8 mouse cellular contexts compared by ENCODE assay signal in the genomic region with DNA sequence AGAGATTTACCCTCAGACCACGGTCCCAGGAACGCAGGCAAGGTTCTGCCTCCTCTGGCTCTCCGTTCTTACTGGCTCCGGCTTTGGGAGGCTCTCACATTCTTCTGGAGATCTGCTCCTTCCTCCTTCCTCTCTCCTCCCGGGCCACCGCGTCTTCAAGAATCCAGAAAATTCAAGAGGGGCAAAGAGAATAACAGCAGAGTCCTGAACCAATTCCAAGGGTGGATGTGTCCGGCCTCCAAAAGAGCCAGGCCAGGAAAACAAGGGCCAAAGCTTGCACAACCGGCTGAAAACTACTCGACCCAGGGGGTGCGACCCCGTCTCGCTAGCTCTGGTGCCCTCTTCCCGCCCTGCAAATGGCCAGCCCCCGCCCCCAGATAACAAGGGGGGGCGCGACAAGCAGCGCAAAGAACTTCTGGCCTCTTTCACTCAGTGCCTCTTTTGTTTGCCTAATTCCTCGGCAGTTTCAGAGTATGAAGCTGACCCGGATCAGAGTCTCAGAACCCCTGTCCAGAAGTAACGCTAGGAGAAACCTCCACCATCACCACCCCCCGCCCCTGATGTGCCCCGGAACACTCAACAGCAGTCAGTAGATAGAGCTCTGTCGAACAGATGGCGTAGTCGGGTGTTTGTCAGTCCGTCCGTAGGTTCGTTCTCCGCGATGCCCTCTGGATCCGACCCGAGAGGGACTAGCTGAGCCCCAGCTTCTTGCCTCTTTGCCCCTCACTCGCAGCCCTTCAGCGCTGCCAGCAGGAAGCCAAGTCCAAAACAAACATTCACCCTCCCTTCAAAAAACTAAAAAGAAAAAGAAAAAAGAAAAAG. TPM values are rescaled to one million over a fixed set of nuclear protein-coding genes. Genes with fewer than 3 reads are reported as not detected.
DNase-seq lines count a peak whose midpoint lies in the region; ATAC-seq and TF ChIP-seq lines count a peak whose summit lies in the region.

No protein-coding gene starts in this region.

- peak overlapping the region; percentile 37 for H3ac ChIP-seq in myocyte (ENCODE audit: control insufficient read depth, insufficient read length)

- 0 out of 2 replicates have a peak, but pooled peaks have one; percentile 26 for ATAC-seq in forebrain, postnatal 0 days
- 0 out of 2 replicates have a peak, but pooled peaks have one; percentile 29 for ATAC-seq in hindbrain, embryonic 16.5 days
- ATAC-seq in liver, embryonic 12.5 days, result 0 out of 2 replicates have a peak, but pooled peaks have one; percentile 14

- no peaks in the 10 kb centered on the region for H3K4me1 ChIP-seq in forebrain, postnatal 0 days (ENCODE audit: insufficient read depth)
- peaks cover 24% of the 10 kb centered on the region for H3K4me1 ChIP-seq in hindbrain, embryonic 16.5 days (ENCODE audit: control insufficient read depth, insufficient read depth, low read depth, low read length)
- peaks cover 43% of the 10 kb centered on the region for H3K4me1 ChIP-seq in liver, embryonic 12.5 days

- H3K4me3 ChIP-seq in forebrain, postnatal 0 days (ENCODE audit: low read depth, low read length), result peak overlapping the region; percentile 48
- peak overlapping the region; percentile 64 for H3K4me3 ChIP-seq in hindbrain, embryonic 16.5 days (ENCODE audit: low read length)
- peak overlapping the region; percentile 67 for H3K4me3 ChIP-seq in liver, embryonic 12.5 days
- peak overlapping the region; percentile 95 for H3K4me3 ChIP-seq in myocyte

- TF ChIP-seq CTCF in forebrain, postnatal 0 days (IDR thresholded peaks at IDR 0.05; ENCODE audit: low read depth), result no peak

- H3K9me3 ChIP-seq in forebrain, postnatal 0 days (ENCODE audit: low read length), result no peaks in the 10 kb centered on the region
- H3K9me3 ChIP-seq in hindbrain, embryonic 16.5 days (ENCODE audit: control insufficient read depth, low read length), result no peaks in the 10 kb centered on the region
- H3K9me3 ChIP-seq in liver, embryonic 12.5 days (replicated peaks), result no peaks in the 10 kb centered on the region

- peak overlapping the region; percentile 48 for H3K9ac ChIP-seq in forebrain, postnatal 0 days
- peak overlapping the region; percentile 71 for H3K9ac ChIP-seq in hindbrain, embryonic 16.5 days (ENCODE audit: low read depth, low read length)
- peak overlapping the region; percentile 70 for H3K9ac ChIP-seq in liver, embryonic 12.5 days

- 2% methylated on average over 35 of the region's 35 CpGs for whole genome bisulfite sequencing in forebrain, postnatal 0 days
- WGBS in hindbrain, embryonic 16.5 days, result under 1% methylated on average over 35 of the region's 35 CpGs
- WGBS in liver, embryonic 12.5 days (ENCODE audit: insufficient replicate concordance), result 3% methylated on average over 35 of the region's 35 CpGs

- TF ChIP-seq POLR2A in myocyte (IDR thresholded peaks at IDR 0.05; ENCODE audit: insufficient read length, low read depth), result no peak

- H3K36me3 ChIP-seq in forebrain, postnatal 0 days (ENCODE audit: insufficient read depth), result no peaks in the 10 kb centered on the region
- no peaks in the 10 kb centered on the region for H3K36me3 ChIP-seq in hindbrain, embryonic 16.5 days (ENCODE audit: control insufficient read depth, insufficient read depth, low read length)
- H3K36me3 ChIP-seq in liver, embryonic 12.5 days, result peaks cover 1% of the 10 kb centered on the region; the same call in 1 of the 2 replicates
- peaks cover 5% of the 10 kb centered on the region for H3K36me3 ChIP-seq in myocyte (ENCODE audit: control insufficient read depth, insufficient read depth)

- peak overlapping the region; percentile 93 for H3K4me2 ChIP-seq in forebrain, postnatal 0 days (ENCODE audit: low read depth)
- peak overlapping the region; percentile 94 for H3K4me2 ChIP-seq in hindbrain, embryonic 16.5 days (ENCODE audit: low read length)
- H3K4me2 ChIP-seq in liver, embryonic 12.5 days, result peak overlapping the region; percentile 86
- peak overlapping the region; percentile 99 for H3K4me2 ChIP-seq in myocyte (ENCODE audit: low read depth)

- no peaks in the 10 kb centered on the region for H3K27me3 ChIP-seq in forebrain, postnatal 0 days (ENCODE audit: insufficient read depth, low read length)
- H3K27me3 ChIP-seq in hindbrain, embryonic 16.5 days (replicated peaks; ENCODE audit: control insufficient read depth, insufficient read depth, low read length), result peaks cover 2% of the 10 kb centered on the region; the same call in 1 of the 2 replicates
- peaks cover 41% of the 10 kb centered on the region for H3K27me3 ChIP-seq in liver, embryonic 12.5 days (replicated peaks)
- H3K27me3 ChIP-seq in myocyte (ENCODE audit: control insufficient read depth, insufficient read depth, insufficient read length), result no peaks in the 10 kb centered on the region

- DNase-seq in CD4-positive, CD25-positive, alpha-beta regulatory T cell, adult 2 months (ENCODE audit: low read depth, low spot score), result peak; percentile 53
- peak; percentile 48 for DNase-seq in adrenal gland, adult 8-10 months
- no peak for DNase-seq in forebrain, postnatal 0 days
- peak; percentile 58 for DNase-seq in thymus, postnatal 4 days
- no peak for DNase-seq in layer of hippocampus, adult 8-10 months (ENCODE audit: low spot score in 2 of 2)

- H3K27ac ChIP-seq in forebrain, postnatal 0 days (ENCODE audit: low read depth, low read length), result peak overlapping the region; percentile 58
- H3K27ac ChIP-seq in hindbrain, embryonic 16.5 days (ENCODE audit: low read depth, low read length), result peak overlapping the region; percentile 74
- H3K27ac ChIP-seq in liver, embryonic 12.5 days, result peak overlapping the region; percentile 73

- H3K79me2 ChIP-seq in myocyte (ENCODE audit: control insufficient read depth, insufficient read depth), result peaks cover 47% of the 10 kb centered on the region

TF ChIP-seq in myocyte, 11 proteins besides CTCF, POLR2A, EP300 and RAD21:
- TF ChIP-seq E2F4 (IDR thresholded peaks at IDR 0.05; ENCODE audit: insufficient read depth) (no peak), TCF3 (IDR thresholded peaks at IDR 0.05; ENCODE audit: insufficient read length, low read depth) (no peak), REST (IDR thresholded peaks at IDR 0.05; ENCODE audit: insufficient read depth, insufficient read length) (no peak), CEBPB (IDR thresholded peaks at IDR 0.05; ENCODE audit: insufficient read depth, poor library complexity, severe bottlenecking) (no peak)

RNA-seq across cellular contexts. Expression of a gene that starts 0.8 kb away (rescaled TPM):
- total RNA-seq in adrenal gland, adult 8-10 months (2022), result 10 to 100 TPM; 31.4 to 52.0 (median 39.9) TPM
- total RNA-seq in forebrain, postnatal 0 days (2014; rRNA removed), result 3.7 and 5.8 TPM in 2 replicates
- polyA plus RNA-seq in forebrain, postnatal 0 days (2015; fragmentation: Nextera tagmentation; extraction: Ambion mirVana), result 1.2 and 1.3 TPM in 2 replicates
- 3.0 and 3.8 TPM in 2 replicates for polyA plus RNA-seq in hindbrain, embryonic 16.5 days (2015; fragmentation: Nextera tagmentation; extraction: Ambion mirVana)
- 1.8 and 2.2 TPM in 2 replicates for polyA plus RNA-seq in liver, embryonic 12.5 days (2016; fragmentation: Nextera tagmentation; extraction: Ambion mirVana)
- 9.4 TPM for polyA plus RNA-seq in myocyte (2012; fragmentation: generic; extraction: Trizol)
- total RNA-seq in layer of hippocampus, adult 8-10 months (2022), result 10 to 100 TPM in 2 of 4 experiments, 1 to 10 TPM in 2; 9.8 to 11.6 (median 10.1) TPM

RNA-seq across cellular contexts. Expression of a gene that starts 9.9 kb away (rescaled TPM):
- 100 to 1,000 TPM; 102 to 128 (median 114) TPM for total RNA-seq in adrenal gland, adult 8-10 months (2022)
- total RNA-seq in forebrain, postnatal 0 days (2014; rRNA removed), result 125 and 136 TPM in 2 replicates
- 87.5 and 104 TPM in 2 replicates for polyA plus RNA-seq in forebrain, postnatal 0 days (2015; fragmentation: Nextera tagmentation; extraction: Ambion mirVana)
- polyA plus RNA-seq in hindbrain, embryonic 16.5 days (2015; fragmentation: Nextera tagmentation; extraction: Ambion mirVana), result 66.8 and 66.9 TPM in 2 replicates
- polyA plus RNA-seq in liver, embryonic 12.5 days (2016; fragmentation: Nextera tagmentation; extraction: Ambion mirVana), result 71.1 and 76.1 TPM in 2 replicates
- 142 TPM for polyA plus RNA-seq in myocyte (2012; fragmentation: generic; extraction: Trizol)
- 10 to 100 TPM; 47.3 to 59.9 (median 56.1) TPM for total RNA-seq in layer of hippocampus, adult 8-10 months (2022)

RNA-seq across cellular contexts. Expression of a gene that starts 23.3 kb away (rescaled TPM):
- 10 to 100 TPM; 16.2 to 20.6 (median 17.2) TPM for total RNA-seq in adrenal gland, adult 8-10 months (2022)
- total RNA-seq in forebrain, postnatal 0 days (2014; rRNA removed), result 21.4 and 21.9 TPM in 2 replicates
- 19.4 and 23.2 TPM in 2 replicates for polyA plus RNA-seq in forebrain, postnatal 0 days (2015; fragmentation: Nextera tagmentation; extraction: Ambion mirVana)
- 28.9 and 29.9 TPM in 2 replicates for polyA plus RNA-seq in hindbrain, embryonic 16.5 days (2015; fragmentation: Nextera tagmentation; extraction: Ambion mirVana)
- 13.2 and 13.6 TPM in 2 replicates for polyA plus RNA-seq in liver, embryonic 12.5 days (2016; fragmentation: Nextera tagmentation; extraction: Ambion mirVana)
- 12.8 TPM for polyA plus RNA-seq in myocyte (2012; fragmentation: generic; extraction: Trizol)
- total RNA-seq in layer of hippocampus, adult 8-10 months (2022), result 10 to 100 TPM; 14.4 to 17.1 (median 14.9) TPM

Comparison
In these comparisons a context has a peak if more than half of its experiments do, and no peak if none do; other contexts are left out.
1. DNase-seq: peak in CD4-positive, CD25-positive, alpha-beta regulatory T cell, adult 2 months (single experiment), adrenal gland, adult 8-10 months (single experiment) and thymus, postnatal 4 days (single experiment); none in forebrain, postnatal 0 days (single experiment) and layer of hippocampus, adult 8-10 months (0 of 2).
2. Peak in every context shown above with its lines, with median percentiles within 50 percentile points of each other: ATAC-seq, H3K27ac ChIP-seq, H3K4me2 ChIP-seq, H3K4me3 ChIP-seq and H3K9ac ChIP-seq.